Mouse (Mus musculus) spleen, adult 2 months (tissue): ENCODE results near the gene Shisal2a. TPM values are rescaled to one million over a fixed set of nuclear protein-coding genes. Genes with fewer than 3 reads are reported as not detected.
"Not testable (repeated sequence)": the region's sequence is repeated elsewhere in the genome, so short reads cannot be mapped to it uniquely, and the experiment has no call there.

Experiments used
- DNase-seq, 2 experiments: peaks; one replicate each; pipeline versions ENCODE4 v3.0.0 to v3.0.0-alpha.2; 2012 to 2021; ENCODE audit warnings: low spot score in 2 of 2, low read depth in 1 of 2
- H3K27ac ChIP-seq: fragments of 200-500 bp; 2 replicates; pipeline ENCODE4 v1.5.1; 2012; ENCODE audit warnings: low read length, inconsistent platforms; ENCODE audit not compliant: insufficient read depth
- H3K27me3 ChIP-seq: fragments of 200-500 bp; 2 replicates; pipeline ENCODE4 v1.6.1; 2012; ENCODE audit warnings: mild to moderate bottlenecking, moderate library complexity, low read length, inconsistent platforms; ENCODE audit not compliant: control insufficient read depth, insufficient read depth
- H3K36me3 ChIP-seq: fragments of 200-500 bp; 2 replicates; pipeline ENCODE4 v1.6.1; 2012; ENCODE audit warnings: mild to moderate bottlenecking, low read length, inconsistent platforms; ENCODE audit not compliant: control insufficient read depth, insufficient read depth
- H3K4me1 ChIP-seq: fragments of 200-500 bp; 2 replicates; pipeline ENCODE4 v1.6.1; 2011; ENCODE audit warnings: inconsistent platforms; ENCODE audit not compliant: control insufficient read depth, insufficient read depth, insufficient read length
- H3K4me3 ChIP-seq: fragments of 200-500 bp; 2 replicates; pipeline ENCODE4 v1.5.1; 2011; ENCODE audit warnings: mild to moderate bottlenecking, inconsistent platforms; ENCODE audit not compliant: insufficient read depth, insufficient read length; ENCODE audit errors: extremely low read depth
- CTCF ChIP-seq: fragments of 200-500 bp; IDR thresholded peaks from 2 replicates; pipeline ENCODE4 v1.5.1; 2011; ENCODE audit warnings: mild to moderate bottlenecking, inconsistent platforms; ENCODE audit not compliant: insufficient read depth, insufficient read length, insufficient replicate concordance; ENCODE audit errors: extremely low read depth
- POLR2A ChIP-seq: fragments of 200-500 bp; IDR thresholded peaks from 2 replicates; pipeline ENCODE4 v1.6.1; 2011; ENCODE audit warnings: low read depth, low read length, inconsistent platforms
- WGBS: fragments of 180-500 bp; shearing (Covaris S2); methylation state at CpG from one replicate; pipeline ENCODE4 v1.1.7; 2018; 5-methylcytosine and 5-hydroxymethylcytosine counted together
- polyA plus RNA-seq: library from polyadenylated mRNA; depleted of rRNA; stranded (reverse); fragments of >200 nt; gene quantifications from 2 replicates; pipeline ENCODE4 v1.2.3, GENCODE M21; 2012

Shisal2a gene
- polyA plus RNA-seq, 1 experiment, result not detected

GRCm38 (mm10) chr4:108363355-108364110, 19.6 kb downstream of the Shisal2a start:
- DNase-seq, result no peak
- TF ChIP-seq CTCF (no peak), POLR2A (no peak)
- 83% methylated on average over 7 of the region's 7 CpGs for WGBS
- H3K4me3 ChIP-seq, result no peak overlapping the region
- no peak overlapping the region for H3K27ac ChIP-seq
- H3K36me3 ChIP-seq, result no peaks in the 10 kb centered on the region
- H3K4me1 ChIP-seq, result 0 out of 2 replicates have a peak, but pooled peaks cover 2% of the 10 kb centered on the region
- H3K27me3 ChIP-seq, result no peaks in the 10 kb centered on the region

- H3K4me1 ChIP-seq, result 0 out of 2 replicates have a peak, but pooled peaks cover 2% of the 10 kb centered on the region
- H3K36me3 ChIP-seq, result no peaks in the 10 kb centered on the region
- no peak overlapping the region for H3K27ac ChIP-seq
- 73% methylated on average over 18 of the region's 18 CpGs for WGBS
- no peak for DNase-seq
- no peaks in the 10 kb centered on the region for H3K27me3 ChIP-seq
- no peak for TF ChIP-seq CTCF
- no peak for TF ChIP-seq POLR2A
- no peak overlapping the region for H3K4me3 ChIP-seq
These were observed 20.6 kb downstream of the Shisal2a start for GRCm38 (mm10) chr4:108362321-108363261.

GRCm38 (mm10) chr4:108360136-108361055, 22.8 kb downstream of the Shisal2a start:
- Histone ChIP-seq H3K36me3 (no peaks in the 10 kb centered on the region), H3K4me1 (0 out of 2 replicates have a peak, but pooled peaks cover 2% of the 10 kb centered on the region), H3K4me3 (no peak overlapping the region), H3K27me3 (no peaks in the 10 kb centered on the region), H3K27ac (no peak overlapping the region)
- TF ChIP-seq CTCF, result no peak
- no peak for TF ChIP-seq POLR2A
- no peak for DNase-seq
- WGBS, result 23% methylated on average over 28 of the region's 28 CpGs

GRCm38 (mm10) chr4:108358498-108358897, 24.7 kb downstream of the Shisal2a start:
- H3K4me1 ChIP-seq, result 0 out of 2 replicates have a peak, but pooled peaks cover 2% of the 10 kb centered on the region
- 96% methylated on average over 4 of the region's 4 CpGs for WGBS
- TF ChIP-seq POLR2A, result no peak
- no peak overlapping the region for H3K4me3 ChIP-seq
- no peaks in the 10 kb centered on the region for H3K36me3 ChIP-seq
- H3K27me3 ChIP-seq, result no peaks in the 10 kb centered on the region
- no peak for DNase-seq
- no peak overlapping the region for H3K27ac ChIP-seq

GRCm38 (mm10) chr4:108357458-108357857, 25.7 kb downstream of the Shisal2a start:
- WGBS, result 94% methylated on average over 8 of the region's 8 CpGs
- Histone ChIP-seq H3K4me3 (no peak overlapping the region), H3K4me1 (0 out of 2 replicates have a peak, but pooled peaks cover 2% of the 10 kb centered on the region), H3K27ac (no peak overlapping the region), H3K36me3 (no peaks in the 10 kb centered on the region), H3K27me3 (no peaks in the 10 kb centered on the region)
- TF ChIP-seq POLR2A (no peak), CTCF (no peak)
- DNase-seq, result no peak

GRCm38 (mm10) chr4:108353591-108353990, 29.6 kb downstream of the Shisal2a start:
- not testable (repeated sequence) for H3K4me1 ChIP-seq, H3K27ac ChIP-seq, H3K36me3 ChIP-seq, H3K4me3 ChIP-seq, DNase-seq, H3K27me3 ChIP-seq
